In the genomic region with DNA sequence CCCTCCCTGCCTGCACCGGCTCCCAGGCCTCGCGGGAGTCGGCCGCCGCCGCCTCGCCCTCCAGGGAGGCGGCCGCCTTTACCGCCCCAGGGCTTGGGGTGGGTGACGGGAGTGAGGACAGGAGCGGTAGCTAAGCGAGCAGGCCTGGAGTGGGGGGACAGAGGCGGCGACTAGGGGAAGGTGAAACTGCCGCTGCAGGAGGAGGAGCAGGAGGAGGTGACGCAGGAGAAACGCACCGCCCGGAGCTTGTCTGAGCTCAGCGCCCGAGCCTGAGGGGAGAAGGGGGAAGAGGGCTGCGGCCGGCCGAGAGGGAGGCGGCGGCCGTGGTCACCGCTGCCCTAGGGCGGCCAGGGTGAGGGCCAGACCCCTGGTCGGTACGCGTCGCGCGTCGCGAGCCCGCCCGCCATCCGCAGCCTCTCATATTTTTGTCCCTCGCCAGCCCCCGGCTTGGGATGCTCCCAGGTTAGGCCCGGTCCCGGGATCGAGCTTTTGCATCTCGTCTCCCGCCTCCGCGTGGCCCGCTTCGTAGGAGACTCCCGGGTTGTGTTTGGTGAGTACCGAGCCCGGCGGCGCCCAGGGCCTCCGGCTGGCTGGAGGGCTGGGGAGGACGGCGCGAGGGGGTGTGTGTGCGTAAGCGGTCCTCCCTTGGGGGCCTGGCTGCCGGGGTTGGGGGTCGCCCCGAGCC, we compare ENCODE assay signal across 7 mouse cellular contexts. TPM values are rescaled to one million over a fixed set of nuclear protein-coding genes. Genes with fewer than 3 reads are reported as not detected.
DNase-seq lines count a peak whose midpoint lies in the region; ATAC-seq lines count a peak whose summit lies in the region.

No protein-coding gene starts in this region.

- H3K4me1 ChIP-seq in embryonic facial prominence, embryonic 10.5 days: no peaks in the 10 kb centered on the region
- no peaks in the 10 kb centered on the region for H3K4me1 ChIP-seq in limb, embryonic 11.5 days (ENCODE audit: control insufficient read depth, insufficient read depth, low read length)
- H3K4me1 ChIP-seq in midbrain, embryonic 13.5 days (replicated peaks): peaks cover 7% of the 10 kb centered on the region; the same call in 1 of the 2 replicates

- H3K9me3 ChIP-seq in embryonic facial prominence, embryonic 10.5 days: peaks cover 12% of the 10 kb centered on the region; the same call in 1 of the 2 replicates
- no peaks in the 10 kb centered on the region for H3K9me3 ChIP-seq in limb, embryonic 11.5 days (ENCODE audit: control insufficient read depth, low read length)
- no peaks in the 10 kb centered on the region for H3K9me3 ChIP-seq in midbrain, embryonic 13.5 days

- peak overlapping the region; percentile 77 for H3K9ac ChIP-seq in limb, embryonic 11.5 days (ENCODE audit: low read length)
- peak overlapping the region; percentile 91 for H3K9ac ChIP-seq in midbrain, embryonic 13.5 days (replicated peaks)

- 14% methylated on average over 67 of the region's 67 CpGs for WGBS in embryonic facial prominence, embryonic 10.5 days
- 16% methylated on average over 33 of the region's 67 CpGs for WGBS in limb, embryonic 11.5 days
- WGBS in midbrain, embryonic 13.5 days: 18% methylated on average over 57 of the region's 67 CpGs

- peak overlapping the region; percentile 73 for H3K4me3 ChIP-seq in embryonic facial prominence, embryonic 10.5 days
- peak overlapping the region; percentile 70 for H3K4me3 ChIP-seq in limb, embryonic 11.5 days (ENCODE audit: low read depth, low read length)
- H3K4me3 ChIP-seq in midbrain, embryonic 13.5 days (replicated peaks): peak overlapping the region; percentile 75

- peak overlapping the region; percentile 17; the same call in 1 of the 2 replicates for H3K4me2 ChIP-seq in limb, embryonic 11.5 days (ENCODE audit: low read depth, severe bottlenecking)
- peak overlapping the region; percentile 56 for H3K4me2 ChIP-seq in midbrain, embryonic 13.5 days (replicated peaks)

- peak; percentile 55; the same call in 1 of the 2 replicates for ATAC-seq in limb, embryonic 11.5 days (ENCODE audit: insufficient number of reproducible peaks, low FRiP score, low TSS enrichment, low read depth)
- peak; percentile 25 for ATAC-seq in midbrain, embryonic 13.5 days

- no peaks in the 10 kb centered on the region; the same call in 1 of the 2 replicates for H3K36me3 ChIP-seq in embryonic facial prominence, embryonic 10.5 days (replicated peaks)
- no peaks in the 10 kb centered on the region for H3K36me3 ChIP-seq in limb, embryonic 11.5 days (ENCODE audit: control insufficient read depth, insufficient read depth, low read length)
- H3K36me3 ChIP-seq in midbrain, embryonic 13.5 days: no peaks in the 10 kb centered on the region

- DNase-seq in adrenal gland, adult 8-10 months: peak; percentile 74
- peak; percentile 67 for DNase-seq in embryonic facial prominence, embryonic 10.5 days (ENCODE audit: low spot score)
- peak; percentile 98 for DNase-seq in heart, adult 11 months
- peak; percentile 72 for DNase-seq in kidney, adult 18-20 months
- DNase-seq in limb, embryonic 11.5 days (ENCODE audit: low spot score): no peak
- peak; percentile 62 for DNase-seq in spleen, adult 12 weeks (ENCODE audit: low spot score)

- H3K27ac ChIP-seq in embryonic facial prominence, embryonic 10.5 days (replicated peaks): peak overlapping the region; percentile 90
- H3K27ac ChIP-seq in limb, embryonic 11.5 days (replicated peaks; ENCODE audit: low read depth, low read length): peak overlapping the region; percentile 68
- H3K27ac ChIP-seq in midbrain, embryonic 13.5 days: peak overlapping the region; percentile 96

- H3K27me3 ChIP-seq in embryonic facial prominence, embryonic 10.5 days (replicated peaks; ENCODE audit: low read depth, poor library complexity, severe bottlenecking): peaks cover 33% of the 10 kb centered on the region
- H3K27me3 ChIP-seq in limb, embryonic 11.5 days (ENCODE audit: control insufficient read depth, insufficient read depth, low read length): peaks cover 11% of the 10 kb centered on the region; the same call in 1 of the 2 replicates
- no peaks in the 10 kb centered on the region for H3K27me3 ChIP-seq in midbrain, embryonic 13.5 days

RNA-seq across cellular contexts. Expression of a gene that starts 0.6 kb away (rescaled TPM):
- total RNA-seq in adrenal gland, adult 8-10 months (2022): 100 to 1,000 TPM; 172 to 242 (median 222) TPM
- 40.9 TPM in 2 replicates for polyA plus RNA-seq in embryonic facial prominence, embryonic 10.5 days (2016; fragmentation: Nextera tagmentation; extraction: Ambion mirVana)
- polyA plus RNA-seq in limb, embryonic 11.5 days (2014; fragmentation: Nextera tagmentation; extraction: Ambion mirVana): 50.8 and 57.5 TPM in 2 replicates
- 44.6 and 47.8 TPM in 2 replicates for polyA plus RNA-seq in midbrain, embryonic 13.5 days (2015; fragmentation: Nextera tagmentation; extraction: Ambion mirVana)
